Mouse (Mus musculus): ENCODE measurements around the gene Wfdc17.

DNA sequence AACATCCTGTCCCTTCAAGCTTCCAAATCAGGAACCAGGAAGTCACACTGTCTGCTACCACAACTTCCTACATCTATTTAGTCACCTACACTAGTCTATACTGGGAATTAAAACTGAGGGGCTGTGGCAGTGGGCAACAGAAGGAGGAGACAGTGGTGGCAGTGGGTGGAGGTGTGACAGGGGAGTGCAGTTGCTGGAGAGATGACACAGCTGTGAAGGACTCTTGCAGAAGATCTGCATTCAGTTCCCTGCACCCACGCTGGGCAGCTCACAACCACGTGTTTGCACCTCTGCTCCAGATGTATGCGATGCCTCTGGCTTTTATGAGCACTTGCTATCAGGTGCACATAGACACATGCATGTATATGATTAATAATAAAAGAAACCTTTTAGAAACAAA is 46.3 kb upstream of the Wfdc17 start:
- TF ChIP-seq KAT2A (conservative IDR thresholded peaks at IDR 0.05; ENCODE audit: low read depth, low read length): no peak
- no peak for TF ChIP-seq TBP (IDR thresholded peaks at IDR 0.05; ENCODE audit: low read depth, low read length)
- TF ChIP-seq UBTF (IDR thresholded peaks at IDR 0.05; ENCODE audit: borderline replicate concordance, insufficient read depth, low read depth, low read length): no peak
